Mouse (Mus musculus) cerebellum, postnatal 14 days (tissue): Measurements from ENCODE around the gene Urah.

ENCODE experiments used
- DNase-seq, 2 experiments: peaks; one replicate each; pipeline ENCODE4 v3.0.0; 2021; ENCODE audit warnings: mixed read lengths in 2 of 2

Urah gene

DNA sequence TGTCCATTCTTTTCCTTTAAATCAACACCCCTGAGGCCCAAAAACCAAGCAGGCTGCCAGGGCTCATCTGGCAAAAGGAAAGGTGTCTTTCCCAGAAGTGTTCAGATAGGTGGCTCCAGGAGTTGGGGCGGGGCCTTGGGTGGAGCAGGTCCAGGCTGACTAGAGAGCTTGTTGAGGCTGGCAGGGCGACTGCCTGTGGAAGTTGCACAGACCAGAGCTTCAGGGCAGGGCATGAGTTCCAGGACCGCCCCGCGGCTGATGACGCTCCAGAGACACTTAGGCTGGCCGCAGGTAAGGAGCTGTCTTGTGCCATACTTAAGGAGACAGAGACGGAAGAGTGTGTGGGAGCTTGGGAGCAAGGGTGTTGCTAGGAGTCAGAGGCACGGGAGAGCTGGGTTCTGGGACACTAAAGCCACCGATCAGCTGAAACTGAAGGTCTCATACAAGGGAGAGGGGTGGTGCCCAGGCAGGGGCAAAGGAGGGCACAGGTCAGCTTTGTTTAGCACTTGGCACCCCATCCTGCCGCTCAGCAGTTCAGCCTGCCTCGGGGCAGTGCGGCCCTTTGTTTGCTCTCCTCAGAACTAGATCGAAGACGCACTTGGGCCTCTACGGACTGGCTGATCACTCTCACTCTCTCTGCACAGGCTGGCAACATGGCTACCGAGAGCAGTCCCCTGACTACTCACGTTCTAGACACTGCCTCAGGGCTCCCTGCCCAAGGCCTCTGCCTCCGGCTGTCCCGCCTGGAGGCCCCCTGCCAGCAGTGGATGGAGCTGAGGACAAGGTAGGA, at the start of gene Urah:
Urah (plus strand) TSS at position 51 of the 790 bp plus-strand sequence.
- peak in 1 of 2 experiments; percentile 43 for DNase-seq

GRCm38 (mm10) chr7:140787406-140788052, 47.3 kb upstream of the Urah start, which contains the start of gene Syce1:
Syce1 (minus strand) TSS chr7:140787852.
- DNase-seq: no peak

DNA sequence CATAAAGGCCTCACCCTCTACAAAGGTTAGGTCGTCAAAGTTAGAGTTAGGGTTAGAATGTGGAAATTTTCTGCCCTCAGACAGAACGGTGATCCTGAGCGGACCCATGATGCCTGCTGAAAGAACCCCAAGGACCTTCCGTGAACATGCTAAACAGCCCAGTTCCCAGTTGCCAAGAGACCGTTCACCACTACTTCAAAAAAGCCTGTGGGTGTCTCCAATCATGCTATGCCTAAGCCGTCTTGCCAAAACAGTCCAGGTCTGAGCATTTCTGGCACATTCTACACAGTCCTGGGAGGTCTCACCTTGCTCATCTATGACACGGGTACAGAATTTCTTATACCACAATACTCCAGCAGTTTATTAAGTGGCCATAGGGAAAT, 46.8 kb upstream of the Urah start:
- no peak for DNase-seq

- DNase-seq: no peak
Measured at GRCm38 (mm10) chr7:140793541-140793940, 41.3 kb upstream of the Urah start.

GRCm38 (mm10) chr7:140797619-140798018, 37.2 kb upstream of the Urah start:
- DNase-seq: no peak

DNA sequence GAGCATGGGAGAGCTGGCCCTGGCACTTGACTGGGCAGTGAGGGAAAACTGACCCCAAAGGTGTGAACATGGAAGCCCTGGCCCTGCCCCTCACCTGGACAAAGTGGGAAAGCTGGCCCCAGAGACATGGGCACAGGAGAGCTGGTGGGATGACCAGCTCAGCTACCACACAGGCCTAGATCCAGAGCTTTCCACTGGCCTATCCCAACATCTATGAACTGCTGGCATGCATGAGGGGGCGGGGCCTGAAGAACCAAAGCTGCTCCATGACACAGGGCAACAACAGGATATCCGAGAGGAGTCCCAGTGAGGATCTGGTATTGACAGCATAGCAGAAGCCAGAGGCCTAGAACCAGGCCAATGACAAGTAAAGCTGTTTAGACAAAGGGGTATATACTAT, 36.6 kb upstream of the Urah start:
- DNase-seq: no peak

DNA sequence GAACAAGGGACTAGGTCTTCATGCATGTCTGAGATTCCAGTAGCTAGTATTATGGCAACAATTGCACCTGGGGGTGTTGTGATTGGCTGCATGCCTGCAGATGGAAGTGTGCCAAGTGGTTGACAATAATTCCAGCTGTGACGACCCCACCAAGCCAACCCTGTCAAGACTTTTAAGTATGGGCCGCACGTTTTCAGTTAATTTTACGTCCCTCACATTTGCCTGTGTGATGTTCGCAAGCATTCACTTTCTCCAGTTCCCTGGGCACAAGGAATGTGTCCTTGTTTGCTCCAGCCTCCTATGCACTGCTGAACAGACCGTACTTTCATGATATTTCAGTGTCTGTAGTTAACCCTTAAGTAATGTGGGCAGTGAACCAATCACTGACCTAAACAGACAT, 32.2 kb upstream of the Urah start:
- no peak for DNase-seq

DNA sequence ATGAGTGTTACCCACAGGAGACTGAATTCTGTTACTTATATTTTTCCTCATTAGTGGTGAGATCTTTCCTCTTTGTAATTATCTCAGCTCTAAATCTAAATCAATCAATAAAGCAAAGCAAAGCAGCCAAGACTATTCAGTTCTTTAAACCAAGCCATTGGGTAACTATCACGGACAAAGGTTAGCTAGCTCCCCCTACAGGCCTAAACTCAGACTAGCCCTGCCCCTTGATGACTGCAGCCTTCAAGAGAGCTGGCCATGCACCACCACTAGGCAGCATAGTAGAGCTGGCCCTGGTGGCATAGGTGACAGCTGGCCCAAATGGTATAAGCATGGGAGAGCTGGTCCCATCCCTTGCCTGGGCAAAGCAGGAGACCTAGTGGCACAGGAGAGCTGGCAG, 29.1 kb upstream of the Urah start:
- DNase-seq: peak; percentile 30 to 49

GRCm38 (mm10) chr7:140810496-140810895, 24.3 kb upstream of the Urah start:
- no peak for DNase-seq

DNA sequence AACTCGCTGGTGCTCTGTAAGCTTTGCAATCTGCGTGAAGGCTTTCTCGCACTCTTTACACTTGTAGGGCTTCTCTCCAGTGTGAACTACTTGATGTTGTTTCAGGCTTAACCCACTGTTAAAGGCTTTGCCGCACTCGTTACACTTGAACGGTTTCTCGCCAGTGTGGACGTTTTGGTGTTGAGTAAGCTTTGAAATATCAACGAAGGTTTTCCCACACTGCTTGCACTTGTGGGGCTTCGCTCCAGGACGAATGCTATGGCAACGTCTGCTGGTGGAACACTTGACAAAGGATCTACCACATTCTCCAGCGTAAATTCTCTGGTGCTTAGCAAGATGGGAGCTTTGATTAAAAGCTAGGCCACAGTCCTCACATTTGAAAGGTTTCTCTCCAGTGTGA, 23.1 kb upstream of the Urah start:
- no peak for DNase-seq

GRCm38 (mm10) chr7:140812850-140813249, 22.0 kb upstream of the Urah start:
- no peak for DNase-seq

DNA sequence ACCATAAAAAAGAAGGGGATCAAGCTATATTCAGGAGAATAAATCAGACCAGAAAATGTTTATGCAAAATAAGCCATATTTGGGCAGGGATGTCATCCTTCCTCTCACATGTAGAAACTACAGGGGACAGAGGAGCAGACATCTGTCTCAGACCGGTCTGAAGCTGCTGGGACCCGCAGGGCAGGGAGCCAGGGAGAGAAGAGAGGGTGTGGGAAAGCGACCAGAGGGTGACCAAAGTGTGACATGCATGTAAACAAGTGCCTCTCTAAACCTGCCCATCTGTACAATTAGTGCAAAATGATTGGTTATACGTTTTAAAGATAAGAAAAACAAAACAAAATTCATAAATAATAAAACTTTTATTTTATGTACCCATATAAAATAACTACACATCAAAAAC, 14.6 kb upstream of the Urah start:
- DNase-seq: peak in 1 of 2 experiments; percentile 38

- DNase-seq: peak in 1 of 2 experiments; percentile 30
Measured at GRCm38 (mm10) chr7:140821305-140821652, 13.5 kb upstream of the Urah start.

DNA sequence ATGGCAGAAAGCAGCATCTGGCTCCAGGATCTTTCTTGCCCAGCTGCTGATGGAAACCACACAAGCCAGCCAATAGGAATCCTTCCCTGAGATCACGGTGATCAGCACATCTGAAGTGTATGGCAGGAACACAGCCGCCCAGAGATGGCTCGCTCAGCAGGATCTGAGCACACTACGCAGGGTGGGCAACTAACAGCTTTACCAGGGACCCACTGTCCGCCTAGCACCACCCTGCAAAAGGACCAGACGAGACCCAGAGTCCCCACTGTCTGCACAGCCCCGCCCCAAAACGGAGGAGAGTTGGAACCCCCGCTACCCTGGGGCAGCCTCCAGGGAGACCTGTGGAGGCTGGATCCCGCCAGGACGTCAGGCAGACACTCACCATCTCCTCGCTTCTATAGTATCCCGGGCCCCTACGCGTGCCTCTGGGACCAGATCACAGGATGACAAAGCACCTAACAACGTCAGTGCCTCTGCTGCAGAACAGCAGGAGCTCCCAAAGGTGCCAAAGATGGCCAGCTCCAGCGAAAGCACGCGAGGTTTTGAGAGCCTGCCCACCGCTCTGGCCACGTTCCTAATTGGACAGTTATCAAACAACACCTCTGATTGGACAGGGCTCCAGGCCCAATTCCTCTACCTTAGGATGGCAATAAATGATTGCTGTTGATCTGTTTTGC, 13.0 kb upstream of the Urah start, which contains the start of gene Zfp941:
Zfp941 (minus strand) TSS at position 526 of the 677 bp plus-strand sequence.
- peak; percentile 90 to 98 for DNase-seq

GRCm38 (mm10) chr7:140822731-140823130, 12.1 kb upstream of the Urah start:
- peak in 1 of 2 experiments; percentile 32 for DNase-seq

GRCm38 (mm10) chr7:140828171-140828881, 6.5 kb upstream of the Urah start:
- peak; percentile 77 to 78 for DNase-seq

GRCm38 (mm10) chr7:140831447-140831846, 3.4 kb upstream of the Urah start:
- no peak for DNase-seq

GRCm38 (mm10) chr7:140833341-140833740, 1.5 kb upstream of the Urah start:
- DNase-seq: no peak

- DNase-seq: no peak
Measured at GRCm38 (mm10) chr7:140835758-140836087, 905 bp downstream of the Urah start.

DNA sequence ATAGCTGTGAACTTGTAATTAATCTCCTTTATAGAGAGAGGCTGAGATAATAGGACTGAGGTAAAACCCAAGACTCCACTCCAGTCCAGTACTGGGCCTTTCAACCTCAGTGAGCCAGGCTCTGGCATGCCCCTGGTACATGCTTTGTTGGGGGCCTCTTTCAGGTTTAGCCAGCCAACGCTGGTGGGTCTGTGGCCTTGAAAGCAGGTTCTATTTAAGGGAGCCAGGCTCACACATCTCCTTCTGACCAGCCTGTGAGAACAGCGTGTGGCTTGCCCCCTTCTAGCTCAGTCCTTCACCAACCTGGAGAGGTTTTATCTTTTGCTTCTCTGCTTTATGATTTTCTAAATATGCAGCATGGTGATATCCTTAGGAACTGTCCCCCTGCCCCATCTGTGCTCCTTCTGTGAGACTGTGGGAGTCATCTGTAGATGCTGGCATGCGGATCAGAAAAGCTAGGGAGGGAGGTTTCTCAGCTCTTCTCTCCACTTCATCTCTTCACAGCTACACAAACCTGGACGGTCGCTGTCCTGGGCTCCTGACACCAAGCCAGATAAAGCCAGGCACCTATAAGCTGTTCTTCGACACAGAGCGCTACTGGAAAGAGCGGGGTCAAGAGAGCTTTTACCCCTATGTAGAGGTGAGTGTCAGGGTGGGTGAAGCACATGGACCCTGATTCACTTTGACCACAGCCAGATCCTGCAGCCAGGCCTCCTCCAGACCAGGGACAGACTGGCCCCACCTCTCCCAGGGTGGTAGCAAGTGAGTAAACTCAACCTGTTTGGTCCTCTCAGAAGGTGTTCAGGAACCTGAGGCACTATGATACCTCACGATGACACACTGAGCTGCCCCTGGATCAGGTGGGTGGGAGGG, 1.7 kb downstream of the Urah start:
- DNase-seq: no peak

- no peak for DNase-seq
Measured at GRCm38 (mm10) chr7:140839556-140839955, 4.7 kb downstream of the Urah start.
